Mouse (Mus musculus) ES-Bruce4 (cell line): Measurements from ENCODE around the gene Zfp189.

Source experiments
- CTCF ChIP-seq: IDR thresholded peaks from one replicate; pipeline ENCODE4 v1.8.1; 2011; ENCODE audit warnings: low read depth, low read length
- POLR2A ChIP-seq: IDR thresholded peaks from one replicate; pipeline ENCODE4 v1.8.1; 2011; ENCODE audit warnings: low read length; ENCODE audit not compliant: insufficient read depth

GRCm38 (mm10) chr4:49572194-49572593 lies 51.2 kb downstream of the Zfp189 start:
- TF ChIP-seq CTCF (no peak), POLR2A (no peak)
